ENCODE assay signal across 10 mouse cellular contexts in the genomic region with DNA sequence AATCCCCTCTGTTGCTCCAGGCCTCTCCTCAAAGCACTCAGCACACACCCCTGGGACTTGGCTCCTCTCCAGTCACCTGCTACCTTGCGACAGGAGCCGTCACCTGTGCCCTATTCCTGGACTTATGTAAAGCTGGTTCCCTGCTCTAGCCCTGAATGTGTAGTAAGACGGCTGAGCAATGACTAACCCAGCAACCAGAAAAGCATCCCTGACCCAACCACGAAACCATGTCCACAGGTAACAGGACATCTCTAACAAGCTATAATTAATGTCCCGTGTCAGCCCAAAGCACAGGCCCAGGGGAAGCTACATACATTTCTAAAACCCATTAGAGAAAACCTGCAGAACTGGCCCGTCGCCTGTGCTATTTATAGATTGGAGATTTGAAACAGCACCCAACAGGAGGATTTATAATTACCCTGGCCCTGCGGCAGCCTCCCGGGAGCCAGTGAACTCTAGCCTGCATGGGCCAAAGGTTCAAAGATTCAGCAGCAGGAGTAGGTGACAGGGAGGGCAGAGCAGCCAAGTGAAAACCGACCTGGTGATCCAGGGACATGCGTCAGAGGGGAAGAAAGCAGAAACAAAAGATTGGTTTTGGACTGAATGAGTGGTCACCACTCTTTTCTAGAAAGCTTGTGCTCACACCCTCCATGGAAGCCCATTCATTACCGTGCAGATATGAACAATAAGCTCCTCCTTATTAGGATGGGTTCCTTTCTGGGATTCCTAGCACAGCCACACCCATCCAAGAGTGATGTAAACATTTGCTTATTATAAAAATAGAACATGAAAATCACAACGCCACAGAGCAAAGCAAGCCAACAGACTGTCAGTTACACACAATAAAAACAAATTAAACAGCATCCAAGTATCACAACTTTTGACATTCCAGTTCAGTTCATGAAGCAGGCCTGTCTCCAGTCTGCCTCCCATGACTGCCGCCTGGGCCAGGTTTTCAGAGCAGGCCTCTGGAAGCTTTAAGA. TPM values are rescaled to one million over a fixed set of nuclear protein-coding genes. Genes with fewer than 3 reads are reported as not detected.
A peak's percentile ranks its signal among the peaks of the same experiment; 100 is the strongest.
DNase-seq lines count a peak whose midpoint lies in the region; ATAC-seq and TF ChIP-seq lines count a peak whose summit lies in the region.
"Had no signal": no experiment of that assay in that cellular context is flagged by ENCODE, and none has a peak within 500 bp of the region (broad histone marks: within the 10 kb centered on the region; RNA-seq: fewer than 3 reads in every experiment).

No protein-coding gene starts in this region.

- H3K27me3 ChIP-seq in forebrain, embryonic 11.5 days (ENCODE audit: control insufficient read depth, insufficient read depth, low read length) = no peaks in the 10 kb centered on the region
- H3K27me3 ChIP-seq in forebrain, embryonic 12.5 days = no peaks in the 10 kb centered on the region
- H3K27me3 ChIP-seq in forebrain, embryonic 13.5 days = no peaks in the 10 kb centered on the region
- H3K27me3 ChIP-seq in hindbrain, postnatal 0 days (ENCODE audit: insufficient read depth, low read length) = no peaks in the 10 kb centered on the region
- no peaks in the 10 kb centered on the region for H3K27me3 ChIP-seq in liver, embryonic 12.5 days (replicated peaks)
- no peaks in the 10 kb centered on the region for H3K27me3 ChIP-seq in stomach, embryonic 15.5 days (replicated peaks)

- WGBS in forebrain, embryonic 11.5 days = 47% methylated on average over 14 of the region's 14 CpGs
- 46% methylated on average over 14 of the region's 14 CpGs for WGBS in forebrain, embryonic 12.5 days
- WGBS in forebrain, embryonic 13.5 days = 38% methylated on average over 14 of the region's 14 CpGs
- WGBS in hindbrain, postnatal 0 days = 34% methylated on average over 14 of the region's 14 CpGs
- 58% methylated on average over 14 of the region's 14 CpGs for WGBS in liver, embryonic 12.5 days (ENCODE audit: insufficient replicate concordance)
- WGBS in stomach, embryonic 15.5 days = 29% methylated on average over 14 of the region's 14 CpGs

- TF ChIP-seq CTCF in hindbrain, postnatal 0 days (IDR thresholded peaks at IDR 0.05; ENCODE audit: low read depth) = no peak

- H3K4me2 ChIP-seq in forebrain, embryonic 11.5 days (ENCODE audit: low read depth, low read length, severe bottlenecking) = no peak overlapping the region
- no peak overlapping the region for H3K4me2 ChIP-seq in forebrain, embryonic 12.5 days
- no peak overlapping the region for H3K4me2 ChIP-seq in forebrain, embryonic 13.5 days
- no peak overlapping the region for H3K4me2 ChIP-seq in hindbrain, postnatal 0 days (ENCODE audit: low read depth, low read length)
- H3K4me2 ChIP-seq in liver, embryonic 12.5 days = no peak overlapping the region
- peak overlapping the region; percentile 17; the same call in 1 of the 2 replicates for H3K4me2 ChIP-seq in stomach, embryonic 15.5 days

- DNase-seq in forebrain, embryonic 11.5 days (ENCODE audit: low spot score) = no peak
- no peak for DNase-seq in hindbrain, postnatal 0 days (ENCODE audit: low spot score)
- DNase-seq in thymus, postnatal 25 days = no peak
- DNase-seq in left cerebral cortex, postnatal 14 days (ENCODE audit: low spot score in 2 of 2) = no peak

- intact Hi-C loops in left cerebral cortex, postnatal 14 days (cut with DNase I) = no loop called here

- H3K9me3 ChIP-seq in forebrain, embryonic 11.5 days (ENCODE audit: control insufficient read depth, low read length) = no peaks in the 10 kb centered on the region
- no peaks in the 10 kb centered on the region for H3K9me3 ChIP-seq in forebrain, embryonic 12.5 days
- no peaks in the 10 kb centered on the region for H3K9me3 ChIP-seq in forebrain, embryonic 13.5 days (replicated peaks)
- H3K9me3 ChIP-seq in hindbrain, postnatal 0 days (ENCODE audit: low read length) = no peaks in the 10 kb centered on the region
- no peaks in the 10 kb centered on the region for H3K9me3 ChIP-seq in liver, embryonic 12.5 days (replicated peaks)
- H3K9me3 ChIP-seq in stomach, embryonic 15.5 days = no peaks in the 10 kb centered on the region

- no peak for ATAC-seq in forebrain, embryonic 11.5 days (replicated peaks; ENCODE audit: low FRiP score)
- no peak for ATAC-seq in forebrain, embryonic 12.5 days (ENCODE audit: low FRiP score)
- no peak for ATAC-seq in forebrain, embryonic 13.5 days
- ATAC-seq in hindbrain, postnatal 0 days = no peak
- ATAC-seq in liver, embryonic 12.5 days = peak; percentile 61
- ATAC-seq in stomach, embryonic 15.5 days (ENCODE audit: insufficient read depth, low FRiP score, low read depth) = peak; percentile 87

- no peak overlapping the region for H3K4me3 ChIP-seq in forebrain, embryonic 11.5 days (ENCODE audit: low read depth, low read length)
- no peak overlapping the region for H3K4me3 ChIP-seq in forebrain, embryonic 12.5 days (replicated peaks)
- no peak overlapping the region for H3K4me3 ChIP-seq in forebrain, embryonic 13.5 days
- no peak overlapping the region for H3K4me3 ChIP-seq in hindbrain, postnatal 0 days (ENCODE audit: low read length)
- no peak overlapping the region for H3K4me3 ChIP-seq in liver, embryonic 12.5 days
- no peak overlapping the region for H3K4me3 ChIP-seq in stomach, embryonic 15.5 days (replicated peaks)

- H3K4me1 ChIP-seq in forebrain, embryonic 11.5 days (replicated peaks; ENCODE audit: control insufficient read depth, insufficient read depth, low read length) = peaks cover 4% of the 10 kb centered on the region; the same call in 1 of the 2 replicates
- H3K4me1 ChIP-seq in forebrain, embryonic 12.5 days = peaks cover 31% of the 10 kb centered on the region
- H3K4me1 ChIP-seq in forebrain, embryonic 13.5 days = peaks cover 24% of the 10 kb centered on the region
- peaks cover 9% of the 10 kb centered on the region; the same call in 1 of the 2 replicates for H3K4me1 ChIP-seq in hindbrain, postnatal 0 days (ENCODE audit: insufficient read depth, low read length)
- peaks cover 7% of the 10 kb centered on the region; the same call in 1 of the 2 replicates for H3K4me1 ChIP-seq in liver, embryonic 12.5 days
- peaks cover 22% of the 10 kb centered on the region for H3K4me1 ChIP-seq in stomach, embryonic 15.5 days

- H3K27ac ChIP-seq in forebrain, embryonic 11.5 days (ENCODE audit: low read depth, low read length) = peak overlapping the region; percentile 31; the same call in 1 of the 2 replicates
- H3K27ac ChIP-seq in forebrain, embryonic 12.5 days = no peak overlapping the region
- peak overlapping the region; percentile 5; the same call in 1 of the 2 replicates for H3K27ac ChIP-seq in forebrain, embryonic 13.5 days
- H3K27ac ChIP-seq in hindbrain, postnatal 0 days = peak overlapping the region; percentile 37; the same call in 1 of the 2 replicates
- H3K27ac ChIP-seq in liver, embryonic 12.5 days = 0 out of 2 replicates have a peak overlapping the region, but pooled peaks have one; percentile 12
- H3K27ac ChIP-seq in stomach, embryonic 15.5 days = peak overlapping the region; percentile 86

- H3K36me3 ChIP-seq in forebrain, embryonic 11.5 days (ENCODE audit: control insufficient read depth, insufficient read depth, low read length) = no peaks in the 10 kb centered on the region
- no peaks in the 10 kb centered on the region for H3K36me3 ChIP-seq in forebrain, embryonic 12.5 days (replicated peaks)
- no peaks in the 10 kb centered on the region for H3K36me3 ChIP-seq in forebrain, embryonic 13.5 days (ENCODE audit: poor library complexity, severe bottlenecking)
- no peaks in the 10 kb centered on the region for H3K36me3 ChIP-seq in hindbrain, postnatal 0 days (ENCODE audit: insufficient read depth, low read length)
- no peaks in the 10 kb centered on the region for H3K36me3 ChIP-seq in liver, embryonic 12.5 days
- H3K36me3 ChIP-seq in stomach, embryonic 15.5 days = no peaks in the 10 kb centered on the region

- H3K9ac ChIP-seq in forebrain, embryonic 11.5 days (ENCODE audit: low read length) = no peak overlapping the region
- no peak overlapping the region for H3K9ac ChIP-seq in forebrain, embryonic 12.5 days
- H3K9ac ChIP-seq in forebrain, embryonic 13.5 days = no peak overlapping the region
- H3K9ac ChIP-seq in hindbrain, postnatal 0 days (replicated peaks; ENCODE audit: low read length) = no peak overlapping the region
- no peak overlapping the region for H3K9ac ChIP-seq in liver, embryonic 12.5 days
- no peak overlapping the region for H3K9ac ChIP-seq in stomach, embryonic 15.5 days

RNA-seq across cellular contexts. Expression of gene Cmtm4, which starts 20.5 kb away (rescaled TPM):
- polyA plus RNA-seq in forebrain, embryonic 11.5 days (2014; fragmentation: Nextera tagmentation; extraction: Ambion mirVana) = 3.3 and 3.6 TPM in 2 replicates
- polyA plus RNA-seq in forebrain, embryonic 12.5 days (2016; fragmentation: Nextera tagmentation; extraction: Ambion mirVana) = 3.3 and 3.5 TPM in 2 replicates
- 2.6 TPM in 2 replicates for polyA plus RNA-seq in forebrain, embryonic 13.5 days (2015; fragmentation: Nextera tagmentation; extraction: Ambion mirVana)
- total RNA-seq in hindbrain, postnatal 0 days (2014; rRNA removed) = 38.4 and 40.5 TPM in 2 replicates
- 2.7 and 2.9 TPM in 2 replicates for polyA plus RNA-seq in hindbrain, postnatal 0 days (2015; fragmentation: Nextera tagmentation; extraction: Ambion mirVana)
- polyA plus RNA-seq in liver, embryonic 12.5 days (2016; fragmentation: Nextera tagmentation; extraction: Ambion mirVana) = 0.67 and 0.68 TPM in 2 replicates
- 6.2 and 6.4 TPM in 2 replicates for polyA plus RNA-seq in stomach, embryonic 15.5 days (2015; fragmentation: Nextera tagmentation; extraction: Ambion mirVana)
- total RNA-seq in left cerebral cortex, postnatal 14 days (2021) = 10 to 100 TPM; 71.3 to 72.9 TPM

RNA-seq across cellular contexts. Expression of gene Cmtm3, which starts 35.9 kb away (rescaled TPM):
- polyA plus RNA-seq in forebrain, embryonic 11.5 days (2014; fragmentation: Nextera tagmentation; extraction: Ambion mirVana) = 66.8 and 70.9 TPM in 2 replicates
- polyA plus RNA-seq in forebrain, embryonic 12.5 days (2016; fragmentation: Nextera tagmentation; extraction: Ambion mirVana) = 51.3 and 59.9 TPM in 2 replicates
- 31.6 and 36.1 TPM in 2 replicates for polyA plus RNA-seq in forebrain, embryonic 13.5 days (2015; fragmentation: Nextera tagmentation; extraction: Ambion mirVana)
- total RNA-seq in hindbrain, postnatal 0 days (2014; rRNA removed) = 23.1 and 27.2 TPM in 2 replicates
- polyA plus RNA-seq in hindbrain, postnatal 0 days (2015; fragmentation: Nextera tagmentation; extraction: Ambion mirVana) = 41.9 and 42.6 TPM in 2 replicates
- polyA plus RNA-seq in liver, embryonic 12.5 days (2016; fragmentation: Nextera tagmentation; extraction: Ambion mirVana) = 34.5 and 34.8 TPM in 2 replicates
- polyA plus RNA-seq in stomach, embryonic 15.5 days (2015; fragmentation: Nextera tagmentation; extraction: Ambion mirVana) = 121 and 122 TPM in 2 replicates
- 10 to 100 TPM; 12.2 to 21.8 TPM for total RNA-seq in left cerebral cortex, postnatal 14 days (2021)

RNA-seq across cellular contexts. Expression of gene Cmtm2b, which starts 53.1 kb away (rescaled TPM):
- not detected in 2 replicates for polyA plus RNA-seq in forebrain, embryonic 11.5 days (2014; fragmentation: Nextera tagmentation; extraction: Ambion mirVana)
- not detected in 2 replicates for polyA plus RNA-seq in forebrain, embryonic 12.5 days (2016; fragmentation: Nextera tagmentation; extraction: Ambion mirVana)
- not detected in 2 replicates for polyA plus RNA-seq in forebrain, embryonic 13.5 days (2015; fragmentation: Nextera tagmentation; extraction: Ambion mirVana)
- total RNA-seq in hindbrain, postnatal 0 days (2014; rRNA removed) = not detected in 2 replicates
- polyA plus RNA-seq in hindbrain, postnatal 0 days (2015; fragmentation: Nextera tagmentation; extraction: Ambion mirVana) = not detected in 2 replicates
- polyA plus RNA-seq in liver, embryonic 12.5 days (2016; fragmentation: Nextera tagmentation; extraction: Ambion mirVana) = not detected in 2 replicates
- not detected in 2 replicates for polyA plus RNA-seq in stomach, embryonic 15.5 days (2015; fragmentation: Nextera tagmentation; extraction: Ambion mirVana)
- total RNA-seq in left cerebral cortex, postnatal 14 days (2021) = not detected
- total RNA-seq: common myeloid progenitor, adult 5-6 weeks; neutrophil, adult 5-6 weeks had no signal

RNA-seq across cellular contexts. Expression of gene Gm11020, which starts 53.8 kb away (rescaled TPM):
- not detected in 2 replicates for polyA plus RNA-seq in forebrain, embryonic 11.5 days (2014; fragmentation: Nextera tagmentation; extraction: Ambion mirVana)
- polyA plus RNA-seq in forebrain, embryonic 12.5 days (2016; fragmentation: Nextera tagmentation; extraction: Ambion mirVana) = not detected in 2 replicates
- not detected in 2 replicates for polyA plus RNA-seq in forebrain, embryonic 13.5 days (2015; fragmentation: Nextera tagmentation; extraction: Ambion mirVana)
- total RNA-seq in hindbrain, postnatal 0 days (2014; rRNA removed) = not detected in 2 replicates
- not detected in 2 replicates for polyA plus RNA-seq in hindbrain, postnatal 0 days (2015; fragmentation: Nextera tagmentation; extraction: Ambion mirVana)
- not detected in 2 replicates for polyA plus RNA-seq in liver, embryonic 12.5 days (2016; fragmentation: Nextera tagmentation; extraction: Ambion mirVana)
- polyA plus RNA-seq in stomach, embryonic 15.5 days (2015; fragmentation: Nextera tagmentation; extraction: Ambion mirVana) = not detected in 2 replicates
- total RNA-seq in left cerebral cortex, postnatal 14 days (2021) = not detected
- total RNA-seq: common myeloid progenitor, adult 5-6 weeks; neutrophil, adult 5-6 weeks had no signal

Comparison
In these comparisons a context has a peak if more than half of its experiments do, and no peak if none do; other contexts are left out.
1. ATAC-seq: peak in liver, embryonic 12.5 days (single experiment) and stomach, embryonic 15.5 days (single experiment); none in forebrain, embryonic 11.5 days (single experiment), forebrain, embryonic 12.5 days (single experiment), forebrain, embryonic 13.5 days (single experiment) and hindbrain, postnatal 0 days (single experiment).